Mouse (Mus musculus): Measurements from ENCODE around the gene Ccdc85c. TPM values are rescaled to one million over a fixed set of nuclear protein-coding genes. Genes with fewer than 3 reads are reported as not detected.

Ccdc85c gene
- polyA plus RNA-seq, 1 experiment from 2014 or later: 7.7 TPM

GRCm38 (mm10) chr12:108259322-108260049 is 15.7 kb downstream of the Ccdc85c start:
- Histone ChIP-seq H3K9me3 (replicated peaks) (no peaks in the 10 kb centered on the region), H3K27ac (no peak overlapping the region), H3K4me2 (no peak overlapping the region), H3K36me3 (no peaks in the 10 kb centered on the region), H3K27me3 (no peaks in the 10 kb centered on the region), H3K9ac (no peak overlapping the region), H3K4me1 (peaks cover 65% of the 10 kb centered on the region), H3K4me3 (replicated peaks) (no peak overlapping the region)
- no peak for ATAC-seq (replicated peaks; ENCODE audit: low FRiP score)
- 83% methylated on average over 24 of the region's 24 CpGs for WGBS

GRCm38 (mm10) chr12:108256734-108257133 is 18.5 kb downstream of the Ccdc85c start:
- H3K27ac ChIP-seq: no peak overlapping the region
- WGBS: 55% methylated on average over 10 of the region's 10 CpGs
- H3K9me3 ChIP-seq (replicated peaks): no peaks in the 10 kb centered on the region
- no peak overlapping the region for H3K4me2 ChIP-seq
- no peak for ATAC-seq (replicated peaks; ENCODE audit: low FRiP score)
- H3K4me3 ChIP-seq (replicated peaks): no peak overlapping the region
- H3K9ac ChIP-seq: no peak overlapping the region
- H3K27me3 ChIP-seq: no peaks in the 10 kb centered on the region
- no peaks in the 10 kb centered on the region for H3K36me3 ChIP-seq
- H3K4me1 ChIP-seq: peaks cover 72% of the 10 kb centered on the region

- no peak; the same call in 1 of the 2 replicates for ATAC-seq (replicated peaks; ENCODE audit: low FRiP score)
- Histone ChIP-seq H3K36me3 (no peaks in the 10 kb centered on the region), H3K9ac (no peak overlapping the region), H3K4me3 (replicated peaks) (no peak overlapping the region), H3K27me3 (no peaks in the 10 kb centered on the region), H3K4me2 (no peak overlapping the region), H3K9me3 (replicated peaks) (no peaks in the 10 kb centered on the region), H3K27ac (no peak overlapping the region), H3K4me1 (peaks cover 74% of the 10 kb centered on the region)
- WGBS: 52% methylated on average over 5 of the region's 5 CpGs
These were observed 19.3 kb downstream of the Ccdc85c start for GRCm38 (mm10) chr12:108255960-108256359.

GRCm38 (mm10) chr12:108255511-108255919 is 19.7 kb downstream of the Ccdc85c start:
- Histone ChIP-seq H3K4me1 (peaks cover 72% of the 10 kb centered on the region), H3K4me2 (0 out of 2 replicates have a peak overlapping the region, but pooled peaks have one; percentile 9), H3K9me3 (replicated peaks) (no peaks in the 10 kb centered on the region), H3K4me3 (replicated peaks) (no peak overlapping the region), H3K27ac (no peak overlapping the region), H3K27me3 (no peaks in the 10 kb centered on the region), H3K9ac (no peak overlapping the region), H3K36me3 (no peaks in the 10 kb centered on the region)
- ATAC-seq (replicated peaks; ENCODE audit: low FRiP score): no peak; the same call in 1 of the 2 replicates
- 15% methylated on average over 8 of the region's 8 CpGs for WGBS

DNA sequence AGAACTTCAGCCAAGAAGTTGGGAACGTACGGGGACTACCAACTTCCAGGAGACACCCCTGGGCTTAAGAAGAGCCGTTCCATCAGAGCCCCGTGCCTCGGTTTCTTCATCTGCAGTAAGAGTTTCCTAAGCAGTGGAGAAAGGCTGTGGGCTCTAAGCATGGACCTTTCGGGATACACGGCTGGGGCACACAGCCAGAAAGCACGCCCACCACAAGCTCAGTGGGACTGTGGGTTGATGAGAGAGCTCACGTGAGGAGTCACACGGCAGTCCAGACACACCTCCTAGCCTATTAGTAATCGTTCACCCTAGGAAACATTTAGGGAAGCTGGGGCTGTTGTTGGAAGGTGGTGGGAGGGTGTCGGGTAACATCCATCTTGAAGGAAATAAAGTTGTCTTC is 22.2 kb downstream of the Ccdc85c start:
- Histone ChIP-seq H3K27ac (no peak overlapping the region), H3K9ac (no peak overlapping the region), H3K4me3 (replicated peaks) (no peak overlapping the region), H3K4me2 (no peak overlapping the region), H3K4me1 (peaks cover 87% of the 10 kb centered on the region), H3K36me3 (no peaks in the 10 kb centered on the region), H3K27me3 (no peaks in the 10 kb centered on the region), H3K9me3 (replicated peaks) (no peaks in the 10 kb centered on the region)
- ATAC-seq (replicated peaks; ENCODE audit: low FRiP score): no peak
- WGBS: 55% methylated on average over 12 of the region's 12 CpGs

DNA sequence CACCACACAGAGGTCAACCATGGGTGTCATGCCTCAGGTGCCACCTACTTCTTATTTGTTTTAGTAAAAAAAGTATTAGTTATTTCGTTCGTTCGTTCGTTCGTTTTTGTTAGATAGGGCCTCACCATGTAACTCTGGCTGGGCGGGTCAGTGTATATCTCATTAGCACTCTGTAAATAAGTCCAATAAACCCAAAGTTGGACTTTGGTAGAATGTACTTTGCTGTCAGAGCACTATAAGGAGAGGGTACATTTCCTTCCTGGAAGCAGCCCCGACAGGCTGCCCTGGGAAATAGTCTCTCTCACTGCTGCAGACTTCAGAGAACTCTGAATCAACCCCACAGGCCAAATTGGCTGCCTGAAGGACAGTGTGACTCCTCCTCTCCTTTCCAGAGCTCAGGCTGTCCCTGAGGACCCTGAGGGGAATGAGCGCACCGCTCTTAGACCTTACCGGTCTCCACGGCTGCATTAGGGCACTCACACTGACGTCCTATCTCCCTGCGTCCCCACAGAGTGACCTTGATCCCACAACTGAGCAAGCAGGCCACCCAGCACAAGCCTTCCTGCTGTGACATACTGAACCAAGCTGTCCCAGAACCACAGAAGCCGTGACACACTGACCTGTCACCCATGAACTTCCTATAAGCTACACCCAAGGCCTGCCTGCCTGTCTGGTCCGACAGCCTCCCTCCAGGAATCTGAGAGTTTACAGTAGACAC is 23.2 kb downstream of the Ccdc85c start:
- peaks cover 89% of the 10 kb centered on the region for H3K4me1 ChIP-seq
- H3K9ac ChIP-seq: no peak overlapping the region
- ATAC-seq (replicated peaks; ENCODE audit: low FRiP score): no peak
- H3K27me3 ChIP-seq: no peaks in the 10 kb centered on the region
- H3K27ac ChIP-seq: peak overlapping the region; percentile 47; the same call in 1 of the 2 replicates
- no peaks in the 10 kb centered on the region for H3K36me3 ChIP-seq
- H3K4me2 ChIP-seq: no peak overlapping the region
- no peaks in the 10 kb centered on the region for H3K9me3 ChIP-seq (replicated peaks)
- 70% methylated on average over 15 of the region's 15 CpGs for WGBS
- no peak overlapping the region for H3K4me3 ChIP-seq (replicated peaks)

DNA sequence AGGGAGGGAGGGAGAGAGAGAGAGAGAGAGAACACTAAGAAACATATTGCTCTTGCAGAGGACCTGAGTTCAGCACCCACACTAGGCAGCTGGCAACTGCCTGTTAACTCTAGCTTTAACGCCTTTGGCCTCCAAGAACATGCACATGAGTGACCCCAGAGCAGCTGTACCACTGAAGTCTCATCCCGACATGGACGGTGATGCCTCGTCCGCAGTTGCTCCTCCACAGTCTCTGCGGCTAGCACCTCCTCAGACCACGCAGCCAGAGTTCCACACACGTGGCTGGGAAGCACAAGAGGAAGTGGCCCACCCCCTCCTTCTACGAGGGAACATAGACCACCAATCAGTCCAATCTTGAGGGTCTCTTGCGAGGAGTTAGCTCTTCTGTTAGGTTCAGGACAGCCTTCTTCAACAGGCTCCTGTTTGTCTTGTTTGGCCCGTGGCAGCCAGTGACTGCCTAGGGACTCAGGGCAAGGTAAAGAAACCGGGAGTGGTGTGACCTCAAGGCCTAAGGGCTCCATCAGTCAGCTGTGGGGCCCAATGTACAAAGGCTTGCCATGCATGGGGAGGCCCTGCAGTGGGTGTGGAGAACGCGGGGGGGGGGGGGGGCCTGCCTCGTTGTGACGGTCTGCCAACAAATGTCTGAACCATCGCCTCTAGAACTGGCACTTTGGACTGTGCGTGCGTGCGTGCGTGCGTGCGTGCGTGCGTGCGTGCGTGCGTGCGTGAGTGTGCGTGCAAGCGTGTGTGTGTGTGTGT is 24.0 kb downstream of the Ccdc85c start:
- Histone ChIP-seq H3K27me3 (no peaks in the 10 kb centered on the region), H3K4me3 (replicated peaks) (no peak overlapping the region), H3K9ac (no peak overlapping the region), H3K36me3 (no peaks in the 10 kb centered on the region), H3K27ac (no peak overlapping the region), H3K4me1 (peaks cover 89% of the 10 kb centered on the region), H3K9me3 (replicated peaks) (no peaks in the 10 kb centered on the region), H3K4me2 (no peak overlapping the region)
- no peak for ATAC-seq (replicated peaks; ENCODE audit: low FRiP score)
- WGBS: 73% methylated on average over 31 of the region's 31 CpGs

GRCm38 (mm10) chr12:108249522-108249921 is 25.7 kb downstream of the Ccdc85c start:
- peak overlapping the region; percentile 48; the same call in 1 of the 2 replicates for H3K27ac ChIP-seq
- 57% methylated on average over 10 of the region's 10 CpGs for WGBS
- no peaks in the 10 kb centered on the region for H3K27me3 ChIP-seq
- no peak overlapping the region for H3K4me2 ChIP-seq
- ATAC-seq (replicated peaks; ENCODE audit: low FRiP score): peak; percentile 56
- no peak overlapping the region for H3K4me3 ChIP-seq (replicated peaks)
- no peak overlapping the region for H3K9ac ChIP-seq
- H3K36me3 ChIP-seq: no peaks in the 10 kb centered on the region
- peaks cover 91% of the 10 kb centered on the region for H3K4me1 ChIP-seq
- H3K9me3 ChIP-seq (replicated peaks): no peaks in the 10 kb centered on the region

DNA sequence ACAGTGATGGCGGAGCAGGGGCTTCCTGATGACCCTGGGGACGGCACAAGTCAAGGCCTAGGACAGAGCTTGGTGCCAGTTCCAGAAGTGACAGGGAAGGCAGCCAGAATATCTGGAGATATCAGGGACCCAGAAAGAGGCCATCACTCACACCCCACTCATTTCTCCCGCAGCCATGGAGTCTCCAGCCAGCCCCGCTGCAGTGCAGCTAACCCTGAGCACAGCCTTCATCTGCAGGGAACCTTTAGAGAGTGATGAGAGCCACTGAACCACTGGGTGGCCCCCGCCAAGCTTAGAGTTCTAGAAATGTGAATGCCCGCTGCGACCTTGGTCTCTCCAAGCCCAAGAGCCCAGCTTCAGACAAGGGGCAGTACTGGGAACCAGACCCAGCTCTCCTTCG is 26.2 kb downstream of the Ccdc85c start:
- 93% methylated on average over 8 of the region's 8 CpGs for WGBS

GRCm38 (mm10) chr12:108246759-108247500 is 28.3 kb downstream of the Ccdc85c start:
- Histone ChIP-seq H3K36me3 (no peaks in the 10 kb centered on the region), H3K27ac (no peak overlapping the region), H3K9me3 (replicated peaks) (no peaks in the 10 kb centered on the region), H3K4me1 (peaks cover 92% of the 10 kb centered on the region), H3K4me2 (no peak overlapping the region), H3K27me3 (no peaks in the 10 kb centered on the region), H3K4me3 (replicated peaks) (no peak overlapping the region), H3K9ac (no peak overlapping the region)
- ATAC-seq (replicated peaks; ENCODE audit: low FRiP score): no peak
- 70% methylated on average over 10 of the region's 10 CpGs for WGBS

More for the DNA sequence above, 26.2 kb downstream of the Ccdc85c start:
- Histone ChIP-seq H3K27me3 (no peaks in the 10 kb centered on the region), H3K4me1 (peaks cover 93% of the 10 kb centered on the region), H3K27ac (peak overlapping the region; percentile 48; the same call in 1 of the 2 replicates), H3K36me3 (no peaks in the 10 kb centered on the region), H3K4me3 (replicated peaks) (no peak overlapping the region), H3K4me2 (no peak overlapping the region), H3K9ac (no peak overlapping the region), H3K9me3 (replicated peaks) (no peaks in the 10 kb centered on the region)
- no peak for ATAC-seq (replicated peaks; ENCODE audit: low FRiP score)

GRCm38 (mm10) chr12:108245579-108245978 is 29.6 kb downstream of the Ccdc85c start:
- Histone ChIP-seq H3K4me2 (no peak overlapping the region), H3K27ac (no peak overlapping the region), H3K27me3 (no peaks in the 10 kb centered on the region), H3K4me3 (replicated peaks) (no peak overlapping the region), H3K9me3 (replicated peaks) (no peaks in the 10 kb centered on the region), H3K4me1 (peaks cover 94% of the 10 kb centered on the region), H3K9ac (no peak overlapping the region), H3K36me3 (no peaks in the 10 kb centered on the region)
- no peak for ATAC-seq (replicated peaks; ENCODE audit: low FRiP score)
- WGBS: 38% methylated on average over 9 of the region's 9 CpGs
